ENCODE assay signal across 10 mouse cellular contexts in the genomic region with DNA sequence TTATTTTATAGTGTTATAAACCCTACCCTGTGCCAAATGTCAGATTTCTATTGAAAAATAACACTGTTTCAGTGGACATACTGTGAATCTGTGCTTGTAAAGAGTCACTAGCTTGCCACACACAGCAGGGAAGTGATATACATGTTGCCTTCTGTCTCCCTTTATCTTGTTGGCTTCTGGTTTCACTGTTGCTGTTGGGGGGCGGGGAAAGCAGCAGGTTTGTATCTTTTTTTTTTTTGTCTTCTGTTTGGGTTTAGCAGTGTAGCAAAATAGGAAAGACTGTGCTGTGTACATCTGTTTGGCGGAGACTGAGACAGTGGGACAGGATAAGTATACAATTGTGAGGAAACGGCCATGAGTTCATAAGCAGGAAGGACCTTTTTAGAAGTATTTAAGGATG. TPM values are rescaled to one million over a fixed set of nuclear protein-coding genes. Genes with fewer than 3 reads are reported as not detected.
DNase-seq lines count a peak whose midpoint lies in the region; ATAC-seq and TF ChIP-seq lines count a peak whose summit lies in the region.
"Had no signal": no experiment of that assay in that cellular context is flagged by ENCODE, and none has a peak within 500 bp of the region (broad histone marks: within the 10 kb centered on the region; RNA-seq: fewer than 3 reads in every experiment).

No protein-coding gene starts in this region.

- no peak for DNase-seq in left cerebral cortex, adult 2 months (ENCODE audit: extremely low spot score in 1 of 2, low spot score in 2 of 2)
- no peak for DNase-seq in left cerebral cortex, postnatal 25 days (ENCODE audit: low spot score in 2 of 2)
- peak; percentile 25 for DNase-seq in kidney, postnatal 14 days
- DNase-seq in splenic B cell, adult 2 months (ENCODE audit: low read depth, low spot score), result peak; percentile 19
- DNase-seq in adrenal gland, postnatal 25 days, result no peak
- no peak for DNase-seq in gastrocnemius, postnatal 14 days
- DNase-seq: spleen, adult 18-20 months had no signal

- no peaks in the 10 kb centered on the region for H3K36me3 ChIP-seq in splenic B cell, adult 2 months (ENCODE audit: control insufficient read depth, insufficient read depth, low read length, poor library complexity, severe bottlenecking)
- H3K36me3 ChIP-seq: limb, embryonic 15.5 days had no signal

- intact Hi-C loops in left cerebral cortex, adult 2 months (cut with DNase I), result loop anchor here (2.0 kb wide), 1 partner anchor 26 kb away; no protein-coding TSS in a partner anchor
- intact Hi-C loops in left cerebral cortex, postnatal 25 days (cut with DNase I), result loop anchor here (5.0 kb wide), 1 partner anchor 35 kb away; no protein-coding TSS in a partner anchor
- intact Hi-C loops in gastrocnemius, postnatal 14 days (cut with DNase I; ENCODE audit: low total_unique reads), result no loop called here

- H3K27ac ChIP-seq in left cerebral cortex, adult 2 months, result peak overlapping the region; percentile 97
- no peak overlapping the region for H3K27ac ChIP-seq in embryonic fibroblast, embryonic 13.5 days (ENCODE audit: insufficient read depth, low read length)
- H3K27ac ChIP-seq: limb, embryonic 15.5 days had no signal

- TF ChIP-seq CTCF in left cerebral cortex, adult 2 months (IDR thresholded peaks at IDR 0.05), result no peak
- no peak for TF ChIP-seq CTCF in embryonic fibroblast, embryonic 13.5 days (IDR thresholded peaks at IDR 0.05; ENCODE audit: borderline replicate concordance, insufficient read depth, low read length)

- TF ChIP-seq POLR2A in embryonic fibroblast, embryonic 13.5 days (IDR thresholded peaks at IDR 0.05; ENCODE audit: low read depth, low read length), result no peak

- H3K27me3 ChIP-seq in splenic B cell, adult 2 months (ENCODE audit: control insufficient read depth, insufficient read depth, low read length, poor library complexity, severe bottlenecking), result no peaks in the 10 kb centered on the region

- H3K4me1 ChIP-seq in embryonic fibroblast, embryonic 13.5 days (ENCODE audit: control insufficient read depth, insufficient read depth, low read length), result no peaks in the 10 kb centered on the region

- peak overlapping the region; percentile 72 for H3K4me3 ChIP-seq in left cerebral cortex, adult 2 months
- H3K4me3 ChIP-seq in embryonic fibroblast, embryonic 13.5 days (ENCODE audit: insufficient read depth, low read length), result peak overlapping the region; percentile 22; the same call in 1 of the 2 replicates

- no peak for ATAC-seq in inflammation-experienced regulatory T-cells, adult 6 months

RNA-seq across cellular contexts. Expression of a gene that starts 1.7 kb away (rescaled TPM):
- 10 to 100 TPM; 95.9 to 98.5 TPM for total RNA-seq in left cerebral cortex, adult 2 months (2021)
- 100 to 1,000 TPM in 1 of 2 experiments, 10 to 100 TPM in 1; 92.8 to 105 TPM for total RNA-seq in left cerebral cortex, postnatal 25 days (2021)
- polyA plus RNA-seq in embryonic fibroblast, embryonic 13.5 days (2011; ENCODE audit: insufficient read length, low read depth, missing spikeins), result 56.4 and 60.8 TPM in 2 replicates
- 26.7 and 32.6 TPM in 2 replicates for total RNA-seq in adrenal gland, postnatal 25 days (2021)
- polyA plus RNA-seq in inflammation-experienced regulatory T-cells, adult 6 months (2017; shearing (Covaris generic)), result 10 to 100 TPM; 13.8 to 36.3 (median 27.6) TPM
- total RNA-seq in gastrocnemius, postnatal 14 days (2021), result 10 to 100 TPM; 23.8 to 29.4 TPM

Comparison
In these comparisons a context has a peak if more than half of its experiments do, and no peak if none do; other contexts are left out.
1. DNase-seq: peak in kidney, postnatal 14 days (single experiment) and splenic B cell, adult 2 months (single experiment); none in left cerebral cortex, adult 2 months (0 of 2), left cerebral cortex, postnatal 25 days (0 of 2), adrenal gland, postnatal 25 days (single experiment) and gastrocnemius, postnatal 14 days (single experiment).